Mouse (Mus musculus) urinary bladder, postnatal 25 days (tissue): ENCODE data around the gene Pip4k2a.

Source experiments
- DNase-seq: peaks from one replicate; pipeline ENCODE4 v3.0.0; 2022; ENCODE audit warnings: low spot score

Gene Pip4k2a

GRCm38 (mm10) chr2:18833024-18833590 is 164.8 kb downstream of the Pip4k2a start:
- no peak for DNase-seq

DNA sequence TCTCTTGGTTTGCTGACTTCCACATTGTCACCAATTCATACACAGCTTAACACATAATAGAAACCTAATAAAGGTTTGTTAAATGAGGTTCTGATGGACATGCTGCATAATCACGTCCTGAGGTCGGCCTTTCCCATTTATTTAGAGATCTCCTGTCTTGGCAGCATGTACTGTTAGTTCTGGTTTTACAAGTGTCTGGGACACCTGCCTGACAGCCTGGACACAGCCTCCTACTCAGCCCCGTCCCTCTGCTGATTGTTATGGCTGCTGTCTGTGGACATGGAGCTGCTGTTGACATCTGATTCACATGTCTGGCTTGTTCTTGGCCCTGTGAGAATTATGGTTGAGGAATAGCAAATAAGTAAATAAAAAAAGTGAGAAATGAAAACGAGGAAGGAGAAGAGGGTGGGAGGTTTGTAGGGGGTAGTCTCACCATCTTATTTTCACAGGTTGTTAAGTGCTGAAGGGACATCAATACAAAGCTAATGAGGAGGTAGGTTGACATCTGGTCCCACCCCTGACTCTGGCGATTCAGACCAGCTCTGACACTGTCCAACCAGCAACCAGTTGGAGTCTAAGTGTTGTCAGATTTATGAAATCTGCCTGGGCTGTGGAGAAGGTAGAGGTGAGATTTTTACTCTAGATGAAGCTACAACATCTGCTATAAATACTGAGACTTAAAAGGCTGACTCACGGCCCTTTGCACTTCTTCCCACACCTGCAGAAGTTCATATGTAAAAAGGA is 166.7 kb downstream of the Pip4k2a start:
- no peak for DNase-seq

- no peak for DNase-seq
Measured at GRCm38 (mm10) chr2:18822711-18823110, 175.2 kb downstream of the Pip4k2a start.

DNA sequence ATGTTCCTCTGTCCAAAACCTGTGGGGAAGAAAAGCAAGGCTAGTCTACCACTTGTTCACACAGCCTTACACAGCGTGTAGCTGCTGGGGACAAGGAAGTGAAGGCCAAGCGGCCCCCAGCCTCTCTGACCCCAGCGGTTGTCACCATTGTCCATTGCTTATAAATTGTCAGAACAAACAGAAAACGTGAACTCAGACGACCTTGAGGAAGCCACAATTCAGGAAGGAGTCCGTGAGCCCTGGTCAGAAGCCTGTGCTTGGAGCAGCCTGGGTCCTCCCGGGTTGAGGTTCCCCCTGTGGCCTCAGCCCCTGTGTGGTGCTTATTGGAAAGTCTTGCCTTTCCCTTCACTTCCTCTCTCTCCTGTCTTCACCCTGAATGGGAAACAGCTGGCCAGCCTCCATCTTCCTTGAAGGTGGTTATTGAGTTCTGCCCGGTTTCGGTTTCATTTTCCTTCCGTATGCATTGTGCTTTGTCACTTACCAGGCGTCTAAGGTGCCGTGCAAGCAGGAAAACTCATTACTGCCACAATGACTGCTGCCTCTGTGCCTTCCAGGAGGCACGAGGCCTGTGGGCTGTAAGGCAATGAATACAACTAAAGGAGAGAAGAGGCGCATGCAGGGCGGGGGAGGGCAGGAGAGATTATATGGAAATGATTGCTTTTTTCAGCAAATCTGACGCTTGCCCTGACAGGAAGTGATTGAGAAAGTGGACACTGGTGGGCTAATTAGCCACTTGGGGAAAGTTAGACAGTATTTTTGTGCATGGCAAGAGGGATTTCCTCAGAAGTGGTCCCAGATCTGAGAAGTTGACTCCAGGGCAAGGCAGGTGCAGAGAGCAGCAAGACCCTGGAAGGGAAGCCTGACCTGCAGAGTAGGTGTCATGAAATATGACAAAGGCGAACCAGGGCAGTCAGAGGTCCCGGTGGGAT is 176.2 kb downstream of the Pip4k2a start:
- no peak for DNase-seq

- DNase-seq: no peak
Measured at GRCm38 (mm10) chr2:18819520-18819919, 178.4 kb downstream of the Pip4k2a start.

- DNase-seq: no peak
Measured at GRCm38 (mm10) chr2:18816036-18816435, 181.9 kb downstream of the Pip4k2a start.

- DNase-seq: no peak
Measured at GRCm38 (mm10) chr2:18815336-18815965, 182.5 kb downstream of the Pip4k2a start.

DNA sequence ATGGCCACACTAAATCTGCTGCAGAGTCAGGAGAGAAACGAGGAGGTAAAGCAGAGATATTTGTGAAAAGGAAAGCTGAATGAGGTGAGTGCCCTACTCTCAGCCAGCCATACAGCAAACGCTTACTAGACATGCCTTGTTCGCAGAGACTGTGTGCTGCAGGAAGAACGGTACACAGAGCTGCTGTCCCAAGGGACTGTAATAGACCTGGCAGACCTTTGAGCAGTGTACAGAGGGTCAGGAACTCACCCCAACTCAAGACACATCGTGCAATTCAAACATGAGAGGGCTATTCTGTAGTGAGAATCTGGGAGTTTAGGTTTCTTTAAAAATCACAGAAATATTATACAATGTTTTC is 183.5 kb downstream of the Pip4k2a start:
- no peak for DNase-seq

- DNase-seq: no peak
Measured at GRCm38 (mm10) chr2:18813683-18814446, 184.1 kb downstream of the Pip4k2a start.

- DNase-seq: no peak
Measured at GRCm38 (mm10) chr2:18807961-18808360, 190.0 kb downstream of the Pip4k2a start.

GRCm38 (mm10) chr2:18801281-18801862 is 196.6 kb downstream of the Pip4k2a start:
- no peak for DNase-seq

GRCm38 (mm10) chr2:18800646-18801251 is 197.2 kb downstream of the Pip4k2a start:
- DNase-seq: no peak

GRCm38 (mm10) chr2:18799966-18800645 is 197.8 kb downstream of the Pip4k2a start:
- DNase-seq: no peak

DNA sequence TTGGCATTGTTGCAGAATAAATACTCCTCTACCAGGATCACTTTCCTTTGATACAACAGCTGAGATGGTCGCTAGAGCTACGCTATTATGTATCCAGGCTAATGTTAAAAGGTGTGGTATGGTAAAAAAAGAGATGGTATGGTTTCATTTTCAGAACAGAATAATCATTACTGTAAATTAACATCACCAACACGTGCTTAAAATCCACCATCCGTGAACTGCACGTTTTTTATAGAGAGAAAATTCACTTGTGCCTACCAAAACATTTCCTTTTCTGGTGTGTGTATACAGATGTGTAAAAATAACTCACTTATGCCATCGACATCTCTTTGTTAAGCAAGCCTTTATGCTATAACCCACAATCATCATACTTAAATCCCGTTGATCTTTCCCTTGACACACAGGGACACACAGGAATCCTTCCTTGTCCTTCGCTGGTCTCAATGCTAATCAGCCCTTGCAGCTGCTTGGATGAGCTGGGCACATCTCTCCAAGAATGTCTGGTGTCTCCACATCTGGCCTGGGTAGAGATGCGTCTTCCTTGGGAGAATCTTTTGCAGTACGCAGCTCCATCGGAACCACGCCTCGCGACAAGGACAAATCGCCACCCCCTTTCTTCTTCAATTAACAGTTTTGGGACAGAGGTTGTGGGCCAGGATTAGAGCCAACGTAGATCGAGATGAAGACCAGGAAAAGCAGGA is 198.5 kb downstream of the Pip4k2a start:
- DNase-seq: no peak

GRCm38 (mm10) chr2:18797776-18798175 is 200.2 kb downstream of the Pip4k2a start:
- DNase-seq: no peak

DNA sequence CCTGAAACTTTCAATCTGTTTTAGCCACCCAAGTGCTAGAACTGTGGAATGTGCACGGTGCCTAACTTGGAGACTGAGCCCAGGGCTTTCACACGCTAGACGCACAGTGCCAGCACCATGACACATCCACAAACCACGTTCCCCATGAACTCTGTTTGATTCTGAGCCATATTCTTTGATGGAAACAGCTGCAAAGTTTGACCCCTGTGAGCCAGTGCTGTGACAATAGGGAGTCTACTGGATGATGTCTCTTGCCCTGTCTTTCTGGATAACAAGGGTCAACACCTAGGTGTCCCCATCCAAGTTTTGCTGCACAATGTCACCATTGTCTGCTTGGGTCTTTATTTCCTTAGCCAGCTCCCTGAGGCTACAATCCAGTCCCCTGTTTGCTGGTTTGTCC is 203.7 kb downstream of the Pip4k2a start:
- DNase-seq: no peak
